Mouse (Mus musculus): Measurements from ENCODE around the gene Bsph1. TPM values are rescaled to one million over a fixed set of nuclear protein-coding genes. Genes with fewer than 3 reads are reported as not detected.
"Not testable (repeated sequence)": the region's sequence is repeated elsewhere in the genome, so short reads cannot be mapped to it uniquely, and the experiment has no call there.

The Bsph1 gene
- not detected in 2 replicates for polyA plus RNA-seq (2015; fragmentation: Nextera tagmentation; extraction: Ambion mirVana)

- not testable (repeated sequence) for H3K36me3 ChIP-seq (ENCODE audit: control insufficient read depth, insufficient read depth); H3K4me1 ChIP-seq (replicated peaks; ENCODE audit: control insufficient read depth, insufficient read depth, low read length); H3K9me3 ChIP-seq (ENCODE audit: control insufficient read depth, low read length); H3K4me2 ChIP-seq (ENCODE audit: low read length); H3K27me3 ChIP-seq (replicated peaks; ENCODE audit: control insufficient read depth, insufficient read depth, low read length); H3K4me3 ChIP-seq (replicated peaks; ENCODE audit: low read length); H3K9ac ChIP-seq (replicated peaks; ENCODE audit: low read depth, low read length); ATAC-seq; H3K27ac ChIP-seq (ENCODE audit: low read length)
- 73% methylated on average over 1 of the region's 1 CpGs for WGBS
Observed at GRCm38 (mm10) chr7:13450541-13450940, at the start of gene Bsph1. Gene Bsph1 (plus strand): TSS chr7:13450841.

DNA sequence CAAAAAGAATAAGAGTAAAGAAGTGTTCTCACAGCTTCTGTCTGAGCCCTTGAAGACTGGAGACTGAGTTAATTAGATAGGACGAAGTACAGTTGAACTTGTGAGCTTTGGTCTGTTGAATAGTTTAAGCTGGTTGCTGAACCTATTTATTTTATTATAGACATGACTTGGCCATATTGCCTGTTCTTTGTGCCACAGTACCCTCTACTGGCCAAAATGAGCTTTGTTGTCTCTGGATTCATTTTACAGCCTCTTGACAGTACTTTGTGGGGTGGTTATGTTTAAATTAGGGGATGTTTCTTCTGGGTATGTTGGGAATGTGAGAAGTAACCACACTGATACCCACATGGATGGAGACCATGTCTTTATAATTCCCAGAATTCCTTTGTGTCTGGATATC lies 60.9 kb downstream of the Bsph1 start:
- H3K4me1 ChIP-seq (replicated peaks; ENCODE audit: control insufficient read depth, insufficient read depth, low read length), result no peaks in the 10 kb centered on the region
- no peak overlapping the region for H3K27ac ChIP-seq (ENCODE audit: low read length)
- no peak overlapping the region for H3K9ac ChIP-seq (replicated peaks; ENCODE audit: low read depth, low read length)
- peaks cover 5% of the 10 kb centered on the region; the same call in 1 of the 2 replicates for H3K9me3 ChIP-seq (ENCODE audit: control insufficient read depth, low read length)
- H3K27me3 ChIP-seq (replicated peaks; ENCODE audit: control insufficient read depth, insufficient read depth, low read length), result no peaks in the 10 kb centered on the region
- no peak for ATAC-seq
- no peaks in the 10 kb centered on the region for H3K36me3 ChIP-seq (ENCODE audit: control insufficient read depth, insufficient read depth)
- 61% methylated on average over 1 of the region's 1 CpGs for WGBS
- no peak overlapping the region for H3K4me3 ChIP-seq (replicated peaks; ENCODE audit: low read length)
- no peak overlapping the region for H3K4me2 ChIP-seq (ENCODE audit: low read length)

Other genes starting within 250 kb of the Bsph1 start
- gene Vmn1r89, start 237.8 kb upstream of the Bsph1 start, polyA plus RNA-seq (2015; fragmentation: Nextera tagmentation; extraction: Ambion mirVana), result not detected in 2 replicates
- gene Lig1, start 173.6 kb upstream of the Bsph1 start, polyA plus RNA-seq (2015; fragmentation: Nextera tagmentation; extraction: Ambion mirVana), result 41.7 and 42.9 TPM in 2 replicates
- gene Zswim9, start 172.1 kb upstream of the Bsph1 start, polyA plus RNA-seq (2015; fragmentation: Nextera tagmentation; extraction: Ambion mirVana), result 13.9 and 18.6 TPM in 2 replicates
- 0.51 and 0.80 TPM in 2 replicates for gene Pla2g4c, start 126.2 kb upstream of the Bsph1 start, polyA plus RNA-seq (2015; fragmentation: Nextera tagmentation; extraction: Ambion mirVana)
- gene Cabp5, start 52.7 kb upstream of the Bsph1 start, polyA plus RNA-seq (2015; fragmentation: Nextera tagmentation; extraction: Ambion mirVana), result 0.25 TPM in 1 of 2 replicates, not detected in the other
- gene Bsph2, start 120.2 kb downstream of the Bsph1 start, polyA plus RNA-seq (2015; fragmentation: Nextera tagmentation; extraction: Ambion mirVana), result not detected in 2 replicates
- gene Sult2a5, start 173.1 kb downstream of the Bsph1 start, polyA plus RNA-seq (2015; fragmentation: Nextera tagmentation; extraction: Ambion mirVana), result not detected in 2 replicates